Mouse (Mus musculus) stomach, postnatal 0 days (tissue): ENCODE measurements at regions not wholly inside any gene's neighbourhood (a gene's known extent, or its start where the extent isn't known, plus 50 kb on each side); places are given as distances from the start of the nearest gene placed in this dataset.

Experiments used
- CTCF ChIP-seq: IDR thresholded peaks from 2 replicates; pipeline ENCODE4 v1.5.1; 2016; ENCODE audit warnings: antibody characterized with exemption, low read depth, mild to moderate bottlenecking, moderate library complexity
- EP300 ChIP-seq: optimal IDR thresholded peaks from 2 replicates; pipeline ENCODE3; 2016; ENCODE audit warnings: antibody characterized with exemption

DNA sequence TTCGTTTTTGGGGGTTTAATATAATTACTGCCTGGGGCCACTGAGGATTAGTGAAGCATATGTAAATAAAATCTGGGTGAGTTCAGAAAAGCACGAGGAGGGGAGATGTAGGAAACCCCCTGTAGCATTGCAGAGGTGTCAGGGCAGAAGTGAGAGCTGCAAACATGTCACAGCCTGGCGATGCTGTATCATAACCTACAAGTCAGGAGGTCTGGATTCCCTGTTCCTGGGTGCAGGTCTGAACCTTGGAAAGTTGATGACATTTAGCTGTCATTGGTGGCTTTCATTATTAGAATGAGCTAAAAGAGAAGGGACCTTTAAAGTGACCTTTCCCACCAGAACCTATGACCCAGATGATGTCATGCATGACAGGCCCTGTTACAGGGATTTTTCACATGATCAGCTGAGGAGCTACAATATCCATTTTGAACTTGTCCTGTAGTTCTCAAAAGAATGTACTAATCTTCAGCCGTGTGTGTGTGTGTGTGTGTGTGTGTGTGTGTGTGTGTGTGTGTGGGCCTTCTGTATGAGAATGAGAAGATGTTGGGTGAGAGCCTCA lies 202.8 kb upstream of the Ptger4 start:
- TF ChIP-seq CTCF (no peak), EP300 (no peak)
